In the genomic region with DNA sequence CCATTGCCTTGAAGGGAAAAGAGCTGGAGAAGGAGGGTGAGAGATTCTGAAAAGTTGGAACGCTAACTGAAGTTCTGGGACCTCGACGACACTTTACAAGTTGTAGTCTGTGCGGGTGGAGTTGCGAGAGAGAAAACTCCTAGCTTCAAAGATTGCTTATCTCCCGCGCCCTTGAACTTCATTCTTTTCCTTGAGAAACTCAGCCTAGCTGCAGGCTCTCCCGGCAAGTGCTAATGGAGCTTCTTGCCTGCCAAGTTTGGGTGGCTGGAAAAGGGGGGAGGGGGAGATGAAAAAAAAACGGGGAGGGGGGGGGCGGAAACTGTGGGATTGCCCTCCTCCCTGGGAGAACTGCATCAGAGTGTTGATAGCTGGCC, we compare ENCODE assay signal across 8 mouse cellular contexts. TPM values are rescaled to one million over a fixed set of nuclear protein-coding genes. Genes with fewer than 3 reads are reported as not detected.
DNase-seq lines count a peak whose midpoint lies in the region; ATAC-seq and TF ChIP-seq lines count a peak whose summit lies in the region.

No protein-coding gene starts in this region.

- H3K4me1 ChIP-seq in kidney, embryonic 16.5 days (ENCODE audit: insufficient read depth, low read length), result peaks cover 32% of the 10 kb centered on the region
- peaks cover 4% of the 10 kb centered on the region for H3K4me1 ChIP-seq in embryonic facial prominence, embryonic 11.5 days (ENCODE audit: control insufficient read depth, insufficient read depth, low read length)
- peaks cover 21% of the 10 kb centered on the region for H3K4me1 ChIP-seq in hindbrain, postnatal 0 days (ENCODE audit: insufficient read depth, low read length)
- H3K4me1 ChIP-seq in midbrain, postnatal 0 days (ENCODE audit: insufficient read depth, low read length), result peaks cover 18% of the 10 kb centered on the region; the same call in 1 of the 2 replicates

- H3K36me3 ChIP-seq in kidney, embryonic 16.5 days (ENCODE audit: insufficient read depth, low read length), result no peaks in the 10 kb centered on the region
- no peaks in the 10 kb centered on the region for H3K36me3 ChIP-seq in embryonic facial prominence, embryonic 11.5 days (replicated peaks; ENCODE audit: control insufficient read depth, insufficient read depth, low read depth, low read length)
- H3K36me3 ChIP-seq in hindbrain, postnatal 0 days (ENCODE audit: insufficient read depth, low read length), result no peaks in the 10 kb centered on the region
- H3K36me3 ChIP-seq in midbrain, postnatal 0 days (ENCODE audit: insufficient read depth, low read length), result no peaks in the 10 kb centered on the region

- H3K4me2 ChIP-seq in kidney, embryonic 16.5 days (replicated peaks; ENCODE audit: low read depth, low read length), result peak overlapping the region; percentile 90
- H3K4me2 ChIP-seq in embryonic facial prominence, embryonic 11.5 days (ENCODE audit: low read depth, low read length), result peak overlapping the region; percentile 97
- peak overlapping the region; percentile 67 for H3K4me2 ChIP-seq in hindbrain, postnatal 0 days (ENCODE audit: low read depth, low read length)
- peak overlapping the region; percentile 71 for H3K4me2 ChIP-seq in midbrain, postnatal 0 days (ENCODE audit: low read depth, low read length, poor library complexity, severe bottlenecking)

- H3K27ac ChIP-seq in kidney, embryonic 16.5 days (ENCODE audit: low read length), result peak overlapping the region; percentile 82
- no peak overlapping the region for H3K27ac ChIP-seq in embryonic facial prominence, embryonic 11.5 days (replicated peaks; ENCODE audit: low read depth, low read length)
- H3K27ac ChIP-seq in hindbrain, postnatal 0 days, result peak overlapping the region; percentile 64
- no peak overlapping the region for H3K27ac ChIP-seq in midbrain, postnatal 0 days (ENCODE audit: low read depth, low read length)

- TF ChIP-seq CTCF in hindbrain, postnatal 0 days (IDR thresholded peaks at IDR 0.05; ENCODE audit: low read depth), result no peak
- no peak for TF ChIP-seq CTCF in midbrain, postnatal 0 days (IDR thresholded peaks at IDR 0.05)

- no peak for DNase-seq in kidney, adult 8-10 months
- no peak for DNase-seq in embryonic facial prominence, embryonic 11.5 days (ENCODE audit: low spot score)
- DNase-seq in hindbrain, postnatal 0 days (ENCODE audit: low spot score), result no peak
- no peak for DNase-seq in midbrain, postnatal 0 days (ENCODE audit: low spot score)
- no peak for DNase-seq in ovary, postnatal 10 days (ENCODE audit: low spot score)
- no peak for DNase-seq in urinary bladder, postnatal 25 days (ENCODE audit: low spot score)
- no peak for DNase-seq in layer of hippocampus, adult 9-10 months (ENCODE audit: low spot score)

- H3K4me3 ChIP-seq in kidney, embryonic 16.5 days (ENCODE audit: low read length), result peak overlapping the region; percentile 68
- peak overlapping the region; percentile 65 for H3K4me3 ChIP-seq in embryonic facial prominence, embryonic 11.5 days (ENCODE audit: low read depth, low read length)
- H3K4me3 ChIP-seq in hindbrain, postnatal 0 days (ENCODE audit: low read length), result peak overlapping the region; percentile 60
- peak overlapping the region; percentile 52 for H3K4me3 ChIP-seq in midbrain, postnatal 0 days (ENCODE audit: low read depth, low read length)

- H3K27me3 ChIP-seq in kidney, embryonic 16.5 days (ENCODE audit: insufficient read depth, low read length), result peaks cover 13% of the 10 kb centered on the region
- no peaks in the 10 kb centered on the region for H3K27me3 ChIP-seq in embryonic facial prominence, embryonic 11.5 days (ENCODE audit: control insufficient read depth, insufficient read depth, low read length)
- H3K27me3 ChIP-seq in hindbrain, postnatal 0 days (ENCODE audit: insufficient read depth, low read length), result no peaks in the 10 kb centered on the region
- H3K27me3 ChIP-seq in midbrain, postnatal 0 days (ENCODE audit: insufficient read depth, low read length), result no peaks in the 10 kb centered on the region; the same call in 1 of the 2 replicates

- 1% methylated on average over 9 of the region's 10 CpGs for WGBS in kidney, embryonic 16.5 days
- 1% methylated on average over 10 of the region's 10 CpGs for WGBS in embryonic facial prominence, embryonic 11.5 days
- 4% methylated on average over 10 of the region's 10 CpGs for WGBS in hindbrain, postnatal 0 days
- WGBS in midbrain, postnatal 0 days, result 4% methylated on average over 10 of the region's 10 CpGs

- peak overlapping the region; percentile 90 for H3K9ac ChIP-seq in kidney, embryonic 16.5 days (replicated peaks; ENCODE audit: low read length)
- H3K9ac ChIP-seq in embryonic facial prominence, embryonic 11.5 days (replicated peaks; ENCODE audit: low read length), result peak overlapping the region; percentile 72
- H3K9ac ChIP-seq in hindbrain, postnatal 0 days (replicated peaks; ENCODE audit: low read length), result peak overlapping the region; percentile 53
- H3K9ac ChIP-seq in midbrain, postnatal 0 days (replicated peaks; ENCODE audit: low read length, poor library complexity, severe bottlenecking), result peak overlapping the region; percentile 68; the same call in 1 of the 2 replicates

- no peak for ATAC-seq in kidney, embryonic 16.5 days (ENCODE audit: low FRiP score, low TSS enrichment)
- ATAC-seq in embryonic facial prominence, embryonic 11.5 days (replicated peaks; ENCODE audit: insufficient number of reproducible peaks, low FRiP score, low TSS enrichment, low read depth), result no peak
- ATAC-seq in hindbrain, postnatal 0 days, result no peak
- ATAC-seq in midbrain, postnatal 0 days (ENCODE audit: low FRiP score), result no peak

- H3K9me3 ChIP-seq in kidney, embryonic 16.5 days (ENCODE audit: low read length), result no peaks in the 10 kb centered on the region
- H3K9me3 ChIP-seq in embryonic facial prominence, embryonic 11.5 days (replicated peaks; ENCODE audit: control insufficient read depth, low read length), result no peaks in the 10 kb centered on the region
- H3K9me3 ChIP-seq in hindbrain, postnatal 0 days (ENCODE audit: low read length), result no peaks in the 10 kb centered on the region
- H3K9me3 ChIP-seq in midbrain, postnatal 0 days (ENCODE audit: low read length), result no peaks in the 10 kb centered on the region

RNA-seq across cellular contexts. Expression of a gene that starts 0.9 kb away (rescaled TPM):
- polyA plus RNA-seq in kidney, embryonic 16.5 days (2015; fragmentation: Nextera tagmentation; extraction: Ambion mirVana), result 114 TPM in 2 replicates
- polyA plus RNA-seq in embryonic facial prominence, embryonic 11.5 days (2014; fragmentation: Nextera tagmentation; extraction: Ambion mirVana), result 39.7 and 40.0 TPM in 2 replicates
- total RNA-seq in hindbrain, postnatal 0 days (2014; rRNA removed), result 141 and 162 TPM in 2 replicates
- 59.7 and 60.0 TPM in 2 replicates for polyA plus RNA-seq in hindbrain, postnatal 0 days (2015; fragmentation: Nextera tagmentation; extraction: Ambion mirVana)
- 105 and 133 TPM in 2 replicates for total RNA-seq in midbrain, postnatal 0 days (2014; rRNA removed)
- polyA plus RNA-seq in midbrain, postnatal 0 days (2015; fragmentation: Nextera tagmentation; extraction: Ambion mirVana), result 39.1 and 47.3 TPM in 2 replicates

Comparison
In these comparisons a context has a peak if more than half of its experiments do, and no peak if none do; other contexts are left out.
1. H3K27ac ChIP-seq: peak in kidney, embryonic 16.5 days (single experiment) and hindbrain, postnatal 0 days (single experiment); none in embryonic facial prominence, embryonic 11.5 days (single experiment) and midbrain, postnatal 0 days (single experiment).
2. Peak in every context shown above with its lines, with median percentiles within 50 percentile points of each other: H3K4me2 ChIP-seq, H3K4me3 ChIP-seq and H3K9ac ChIP-seq.